Mouse (Mus musculus) spleen, adult 2 months (tissue): ENCODE measurements around the gene Gm28539.

ENCODE experiments used
- CTCF ChIP-seq: fragments of 200-500 bp; IDR thresholded peaks from 2 replicates; pipeline ENCODE4 v1.5.1; 2011; ENCODE audit warnings: mild to moderate bottlenecking, inconsistent platforms; ENCODE audit not compliant: insufficient read depth, insufficient read length, insufficient replicate concordance; ENCODE audit errors: extremely low read depth
- POLR2A ChIP-seq: fragments of 200-500 bp; IDR thresholded peaks from 2 replicates; pipeline ENCODE4 v1.6.1; 2011; ENCODE audit warnings: low read depth, low read length, inconsistent platforms

GRCm38 (mm10) chr16:18896429-18896828 lies 60.0 kb downstream of the Gm28539 start:
- TF ChIP-seq CTCF, result no peak
- no peak for TF ChIP-seq POLR2A
